Mouse (Mus musculus) midbrain, embryonic 14.5 days (tissue): Measurements from ENCODE around the gene Emp2. TPM values are rescaled to one million over a fixed set of nuclear protein-coding genes. Genes with fewer than 3 reads are reported as not detected.

ENCODE experiments used
- ATAC-seq: fragments of 200-750 bp; cut with Nextera tagmentation; 2 replicates; pipeline ENCODE4 v1.8.0; 2017; ENCODE audit warnings: moderate number of reproducible peaks, moderate library complexity; ENCODE audit not compliant: low FRiP score, low TSS enrichment
- DNase-seq: peaks from one replicate; pipeline ENCODE4 v3.0.0-alpha.2; 2015
- H3K27ac ChIP-seq: fragments of 300-500 bp; sonication (generic); replicated peaks from 2 replicates; pipeline ENCODE4 v1.5.1; 2014; ENCODE audit warnings: mild to moderate bottlenecking, low read depth, low read length, moderate library complexity
- H3K27me3 ChIP-seq: fragments of 300-500 bp; sonication (generic); 2 replicates; pipeline ENCODE4 v1.6.1; 2014; ENCODE audit warnings: low read length, control low read depth, mixed read lengths; ENCODE audit not compliant: control insufficient read depth, insufficient read depth
- H3K36me3 ChIP-seq: fragments of 300-500 bp; sonication (generic); 2 replicates; pipeline ENCODE4 v1.6.1; 2014; ENCODE audit warnings: low read length, control low read depth; ENCODE audit not compliant: control insufficient read depth, insufficient read depth
- H3K4me1 ChIP-seq: fragments of 300-500 bp; sonication (generic); 2 replicates; pipeline ENCODE4 v1.6.1; 2014; ENCODE audit warnings: mild to moderate bottlenecking, antibody characterized with exemption, low read length, control low read depth; ENCODE audit not compliant: control insufficient read depth, insufficient read depth
- H3K4me2 ChIP-seq: fragments of 300-500 bp; sonication (generic); 2 replicates; pipeline ENCODE4 v1.6.1; 2014; ENCODE audit warnings: mild to moderate bottlenecking, low read length, moderate library complexity
- H3K4me3 ChIP-seq: fragments of 300-500 bp; sonication (generic); replicated peaks from 2 replicates; pipeline ENCODE4 v1.5.1; 2014; ENCODE audit warnings: low read depth, low read length
- H3K9ac ChIP-seq: fragments of 300-500 bp; sonication (generic); replicated peaks from 2 replicates; pipeline ENCODE4 v1.6.1; 2014; ENCODE audit warnings: mild to moderate bottlenecking, low read length, moderate library complexity
- H3K9me3 ChIP-seq: fragments of 300-500 bp; sonication (generic); 2 replicates; pipeline ENCODE4 v1.6.1; 2016; ENCODE audit warnings: low read length, control low read depth, mixed read lengths; ENCODE audit not compliant: control insufficient read depth
- WGBS: fragments of 180-500 bp; shearing (Covaris S2); extraction: QIAGEN DNeasy Blood & Tissue Kit; methylation state at CpG from one replicate; pipeline ENCODE4 v1.1.7; 2014; 5-methylcytosine and 5-hydroxymethylcytosine counted together
- polyA plus RNA-seq: library from polyadenylated mRNA; unstranded; fragments of >200 nt; fragmentation: Nextera tagmentation; extraction: Ambion mirVana; gene quantifications from 2 replicates; pipeline ENCODE4 v1.2.1, GENCODE M21; 2014

Emp2 gene
- polyA plus RNA-seq, 1 experiment from 2014 or later: 7.4 TPM

GRCm38 (mm10) chr16:10310507-10310906, 3.3 kb downstream of the Emp2 start:
- Histone ChIP-seq H3K4me1 (peaks cover 7% of the 10 kb centered on the region; the same call in 1 of the 2 replicates), H3K9me3 (no peaks in the 10 kb centered on the region), H3K4me3 (no peak overlapping the region), H3K27ac (no peak overlapping the region), H3K36me3 (no peaks in the 10 kb centered on the region), H3K4me2 (no peak overlapping the region), H3K27me3 (peaks cover 12% of the 10 kb centered on the region), H3K9ac (no peak overlapping the region)
- DNase-seq (no peak), ATAC-seq (no peak)
- 90% methylated on average over 5 of the region's 5 CpGs for WGBS

DNA sequence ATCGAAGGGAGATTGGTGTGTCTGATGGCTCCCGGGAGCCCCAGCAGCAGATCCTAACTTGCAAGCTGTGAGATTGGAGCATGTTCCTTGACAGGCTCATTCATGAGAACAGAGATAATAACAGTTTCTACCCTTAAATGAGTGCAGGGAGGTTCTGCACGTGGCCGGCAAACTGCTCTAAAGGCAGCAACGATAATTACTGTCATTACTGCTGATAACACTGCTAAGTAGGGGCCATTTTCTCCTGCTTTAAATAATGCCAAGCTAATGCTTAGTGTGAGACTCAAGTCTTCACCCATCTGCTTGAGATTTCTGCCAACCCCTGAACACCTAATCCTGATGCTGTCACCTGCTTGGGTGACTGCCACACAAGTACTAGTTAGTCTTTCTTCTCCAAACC, 6.4 kb downstream of the Emp2 start:
- Histone ChIP-seq H3K27ac (no peak overlapping the region), H3K4me3 (no peak overlapping the region), H3K27me3 (no peaks in the 10 kb centered on the region), H3K36me3 (no peaks in the 10 kb centered on the region), H3K4me2 (no peak overlapping the region), H3K9ac (no peak overlapping the region), H3K4me1 (no peaks in the 10 kb centered on the region), H3K9me3 (no peaks in the 10 kb centered on the region)
- ATAC-seq (no peak), DNase-seq (no peak)
- 89% methylated on average over 5 of the region's 5 CpGs for WGBS

GRCm38 (mm10) chr16:10306101-10306500, 7.7 kb downstream of the Emp2 start:
- H3K4me2 ChIP-seq: no peak overlapping the region
- 64% methylated on average over 3 of the region's 3 CpGs for WGBS
- no peaks in the 10 kb centered on the region for H3K36me3 ChIP-seq
- H3K27me3 ChIP-seq: no peaks in the 10 kb centered on the region
- H3K4me1 ChIP-seq: no peaks in the 10 kb centered on the region
- H3K4me3 ChIP-seq: no peak overlapping the region
- no peak for DNase-seq
- H3K27ac ChIP-seq: no peak overlapping the region
- ATAC-seq: no peak
- no peak overlapping the region for H3K9ac ChIP-seq
- no peaks in the 10 kb centered on the region for H3K9me3 ChIP-seq

- H3K4me3 ChIP-seq: no peak overlapping the region
- no peaks in the 10 kb centered on the region for H3K9me3 ChIP-seq
- WGBS: 87% methylated on average over 3 of the region's 3 CpGs
- H3K27me3 ChIP-seq: no peaks in the 10 kb centered on the region
- no peak overlapping the region for H3K9ac ChIP-seq
- DNase-seq (no peak), ATAC-seq (no peak)
- no peaks in the 10 kb centered on the region for H3K4me1 ChIP-seq
- no peak overlapping the region for H3K27ac ChIP-seq
- H3K4me2 ChIP-seq: no peak overlapping the region
- no peaks in the 10 kb centered on the region for H3K36me3 ChIP-seq
Observed at GRCm38 (mm10) chr16:10301337-10301736, 12.4 kb downstream of the Emp2 start.

- ATAC-seq (no peak), DNase-seq (no peak)
- H3K4me1 ChIP-seq: no peaks in the 10 kb centered on the region
- H3K4me3 ChIP-seq: no peak overlapping the region
- no peaks in the 10 kb centered on the region for H3K9me3 ChIP-seq
- no peak overlapping the region for H3K27ac ChIP-seq
- 78% methylated on average over 3 of the region's 3 CpGs for WGBS
- H3K9ac ChIP-seq: no peak overlapping the region
- H3K27me3 ChIP-seq: no peaks in the 10 kb centered on the region
- H3K4me2 ChIP-seq: no peak overlapping the region
- no peaks in the 10 kb centered on the region for H3K36me3 ChIP-seq
Observed at GRCm38 (mm10) chr16:10300231-10301186, 13.3 kb downstream of the Emp2 start.

GRCm38 (mm10) chr16:10299637-10300036, 14.1 kb downstream of the Emp2 start:
- H3K27me3 ChIP-seq: no peaks in the 10 kb centered on the region
- no peaks in the 10 kb centered on the region for H3K36me3 ChIP-seq
- no peak overlapping the region for H3K4me2 ChIP-seq
- no peak overlapping the region for H3K9ac ChIP-seq
- H3K4me3 ChIP-seq: no peak overlapping the region
- H3K27ac ChIP-seq: no peak overlapping the region
- no peaks in the 10 kb centered on the region for H3K4me1 ChIP-seq
- H3K9me3 ChIP-seq: no peaks in the 10 kb centered on the region
- ATAC-seq: no peak
- DNase-seq: no peak
- 40% methylated on average over 8 of the region's 8 CpGs for WGBS

DNA sequence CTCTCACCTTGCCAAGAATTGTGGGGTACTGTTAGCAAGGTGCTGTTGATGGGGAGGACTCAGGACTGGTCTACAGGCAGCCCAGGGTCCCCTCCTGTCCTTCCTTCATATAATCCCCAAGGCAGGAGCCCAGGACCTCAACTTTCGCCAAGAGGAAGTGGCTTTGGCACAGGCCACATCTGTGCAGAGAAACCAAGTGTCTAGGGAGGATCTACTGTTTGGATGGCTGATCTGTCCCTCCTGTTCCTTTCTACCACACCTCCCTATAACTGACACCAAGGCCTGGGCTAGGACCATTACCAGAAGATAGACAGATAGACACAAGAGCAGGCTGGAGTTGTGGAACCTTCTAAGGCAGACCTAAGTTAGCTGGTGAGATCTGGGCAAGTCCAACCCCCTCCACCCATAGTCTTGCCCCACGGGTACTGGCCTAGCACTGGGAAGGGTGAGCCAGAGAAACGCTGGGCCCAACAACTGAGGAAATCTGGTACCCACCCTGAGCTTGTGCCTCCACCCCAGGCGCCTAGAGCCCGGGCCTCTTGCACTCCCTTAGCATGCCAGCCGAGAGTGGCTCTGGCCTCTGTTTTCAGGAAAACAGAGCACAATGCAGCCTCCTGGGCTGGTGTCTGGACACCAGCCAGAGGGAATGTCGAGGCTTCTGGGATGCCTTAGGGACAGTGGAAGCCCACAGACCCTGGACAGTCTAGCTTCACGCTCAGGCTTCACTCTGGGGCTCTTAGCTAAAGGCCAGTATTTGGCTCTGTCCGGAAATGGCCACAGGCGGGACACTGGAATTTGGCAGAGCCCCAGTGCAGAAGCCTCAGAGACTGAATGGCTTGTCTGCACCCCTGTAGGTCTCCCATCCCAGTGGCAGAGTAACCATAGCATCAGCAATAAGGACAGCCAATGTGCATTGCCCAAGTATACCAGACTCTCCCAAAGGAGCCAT, 15.8 kb downstream of the Emp2 start:
- no peaks in the 10 kb centered on the region for H3K4me1 ChIP-seq
- H3K9ac ChIP-seq: no peak overlapping the region
- H3K27me3 ChIP-seq: no peaks in the 10 kb centered on the region
- no peaks in the 10 kb centered on the region for H3K9me3 ChIP-seq
- no peak overlapping the region for H3K4me3 ChIP-seq
- H3K4me2 ChIP-seq: no peak overlapping the region
- WGBS: 83% methylated on average over 10 of the region's 10 CpGs
- ATAC-seq (no peak), DNase-seq (no peak)
- no peaks in the 10 kb centered on the region for H3K36me3 ChIP-seq
- no peak overlapping the region for H3K27ac ChIP-seq

GRCm38 (mm10) chr16:10288115-10288514, 25.7 kb downstream of the Emp2 start:
- no peak for ATAC-seq
- Histone ChIP-seq H3K9me3 (no peaks in the 10 kb centered on the region), H3K36me3 (no peaks in the 10 kb centered on the region), H3K4me3 (no peak overlapping the region), H3K4me2 (no peak overlapping the region), H3K9ac (no peak overlapping the region), H3K27me3 (no peaks in the 10 kb centered on the region), H3K4me1 (no peaks in the 10 kb centered on the region), H3K27ac (no peak overlapping the region)
- 87% methylated on average over 6 of the region's 6 CpGs for WGBS
- DNase-seq: no peak
